Mouse (Mus musculus): ENCODE measurements at regions not wholly inside any gene's neighbourhood (a gene's known extent, or its start where the extent isn't known, plus 50 kb on each side); places are given as distances from the start of the nearest gene placed in this dataset.

DNA sequence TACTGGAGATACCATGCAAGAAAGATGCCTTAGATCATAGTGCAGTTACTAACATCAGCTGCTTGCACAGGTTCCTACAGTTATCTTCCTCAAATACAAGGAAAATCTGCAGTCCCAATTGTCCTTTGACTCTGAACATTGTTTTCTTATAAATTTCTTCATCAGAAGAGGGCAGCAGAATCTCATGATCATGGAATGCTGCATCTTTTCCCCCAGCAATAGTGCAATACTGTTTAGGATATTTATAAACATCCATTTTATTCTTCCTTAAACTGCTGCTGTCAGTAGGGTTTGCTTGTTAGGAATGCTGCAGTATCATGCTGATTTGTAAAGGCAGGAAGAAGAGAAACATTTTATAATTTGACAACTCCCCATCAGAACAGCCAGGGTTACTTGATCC is 1088.7 kb downstream of the Otol1 start:
- Histone ChIP-seq H3K4me1 (ENCODE audit: insufficient read depth, low read length) (no peaks in the 10 kb centered on the region), H3K4me2 (ENCODE audit: low read depth, low read length, poor library complexity, severe bottlenecking) (no peak overlapping the region), H3K9ac (replicated peaks; ENCODE audit: low read length, poor library complexity, severe bottlenecking) (no peak overlapping the region), H3K9me3 (ENCODE audit: low read length) (no peaks in the 10 kb centered on the region), H3K36me3 (ENCODE audit: insufficient read depth, low read length) (no peaks in the 10 kb centered on the region), H3K27me3 (ENCODE audit: insufficient read depth, low read length) (no peaks in the 10 kb centered on the region), H3K4me3 (ENCODE audit: low read depth, low read length) (no peak overlapping the region), H3K27ac (ENCODE audit: low read depth, low read length) (no peak overlapping the region)
- peak; percentile 71 for TF ChIP-seq CTCF (IDR thresholded peaks at IDR 0.05)
- peak; percentile 54 for DNase-seq (ENCODE audit: low spot score)
- ATAC-seq (ENCODE audit: low FRiP score) = no peak

DNA sequence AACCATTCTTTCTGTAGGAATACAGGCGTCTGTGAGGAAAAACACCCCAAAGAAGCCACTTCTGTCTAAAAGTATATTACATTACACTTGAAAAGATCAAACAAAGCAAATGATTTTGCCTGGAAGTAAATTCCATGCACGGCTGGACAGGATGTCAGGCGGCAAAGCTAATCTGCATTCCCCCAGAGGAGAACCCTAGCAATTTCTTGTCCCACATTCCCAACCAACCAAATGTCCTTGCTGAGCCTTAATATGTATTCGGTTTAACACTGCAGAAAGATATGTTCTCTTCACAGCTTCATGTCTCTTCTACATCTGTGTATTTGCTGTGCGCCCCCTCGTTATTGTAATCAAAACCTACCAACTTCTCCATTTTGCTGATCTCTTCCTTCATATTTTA is 1096.1 kb downstream of the Otol1 start:
- H3K9ac ChIP-seq (replicated peaks; ENCODE audit: low read length, poor library complexity, severe bottlenecking) = no peak overlapping the region
- WGBS = 54% methylated on average over 6 of the region's 6 CpGs
- no peaks in the 10 kb centered on the region for H3K4me1 ChIP-seq (ENCODE audit: insufficient read depth, low read length)
- no peaks in the 10 kb centered on the region for H3K36me3 ChIP-seq (ENCODE audit: insufficient read depth, low read length)
- TF ChIP-seq CTCF (IDR thresholded peaks at IDR 0.05) = no peak
- no peak overlapping the region for H3K27ac ChIP-seq (ENCODE audit: low read depth, low read length)
- no peaks in the 10 kb centered on the region for H3K9me3 ChIP-seq (ENCODE audit: low read length)
- DNase-seq (ENCODE audit: low spot score) = peak; percentile 17
- no peak overlapping the region for H3K4me2 ChIP-seq (ENCODE audit: low read depth, low read length, poor library complexity, severe bottlenecking)
- no peaks in the 10 kb centered on the region for H3K27me3 ChIP-seq (ENCODE audit: insufficient read depth, low read length)
- H3K4me3 ChIP-seq (ENCODE audit: low read depth, low read length) = no peak overlapping the region
- no peak for ATAC-seq (ENCODE audit: low FRiP score)

DNA sequence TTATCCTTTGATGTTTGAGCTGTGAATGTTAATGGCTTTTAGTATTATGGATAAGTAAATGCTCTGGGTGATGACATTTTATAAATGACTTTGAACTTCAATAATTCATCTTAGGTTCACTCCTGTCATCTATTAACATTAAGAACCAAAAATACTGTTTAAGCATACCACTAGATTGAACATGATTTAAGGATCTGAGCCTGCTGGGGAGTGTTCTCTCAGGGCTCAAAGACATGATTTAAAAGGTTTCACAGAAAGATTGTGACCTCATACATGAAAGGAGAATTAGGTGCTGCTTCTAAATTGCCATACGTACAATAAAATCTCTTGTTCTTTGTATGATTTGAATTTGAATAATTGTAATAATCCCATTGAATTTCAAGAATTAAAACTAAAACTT is 1137.8 kb downstream of the Otol1 start:
- TF ChIP-seq CTCF (IDR thresholded peaks at IDR 0.05) = no peak
- no peak overlapping the region for H3K27ac ChIP-seq (ENCODE audit: low read depth, low read length)
- ATAC-seq (ENCODE audit: low FRiP score) = no peak
- no peaks in the 10 kb centered on the region for H3K27me3 ChIP-seq (ENCODE audit: insufficient read depth, low read length)
- DNase-seq (ENCODE audit: low spot score) = no peak
- no peaks in the 10 kb centered on the region for H3K36me3 ChIP-seq (ENCODE audit: insufficient read depth, low read length)
- H3K4me1 ChIP-seq (ENCODE audit: insufficient read depth, low read length) = no peaks in the 10 kb centered on the region
- H3K9me3 ChIP-seq (ENCODE audit: low read length) = no peaks in the 10 kb centered on the region
- no peak overlapping the region for H3K4me3 ChIP-seq (ENCODE audit: low read depth, low read length)
- H3K4me2 ChIP-seq (ENCODE audit: low read depth, low read length, poor library complexity, severe bottlenecking) = no peak overlapping the region
- H3K9ac ChIP-seq (replicated peaks; ENCODE audit: low read length, poor library complexity, severe bottlenecking) = no peak overlapping the region
- WGBS = 51% methylated on average over 1 of the region's 1 CpGs
